Mouse (Mus musculus) urinary bladder, adult 18-20 months (tissue): ENCODE data around the gene Cdh4.

Source experiments
- DNase-seq, 2 experiments: peaks; one replicate each; pipeline ENCODE4 v3.0.0; 2022; ENCODE audit warnings: low spot score in 2 of 2, mixed read lengths in 2 of 2

The Cdh4 gene

DNA sequence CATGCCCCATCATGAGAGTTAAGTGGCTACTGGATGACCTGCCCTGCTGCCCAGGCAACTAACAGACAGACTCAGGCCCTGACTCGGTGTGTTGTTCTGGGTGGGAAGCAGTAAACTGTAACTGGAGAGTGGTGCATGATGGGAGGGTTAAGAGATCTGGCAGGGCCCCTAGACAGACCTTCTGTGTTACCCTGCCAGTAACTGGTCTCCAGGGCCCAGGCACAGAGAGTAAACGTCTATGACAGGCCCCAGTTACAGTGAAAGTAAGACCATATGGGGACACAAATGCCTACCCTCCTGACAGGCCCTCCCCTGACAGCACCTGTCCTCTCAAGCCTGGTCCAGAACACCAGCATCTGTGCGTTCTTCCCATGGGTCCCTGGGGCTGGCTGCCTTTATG is 420.4 kb downstream of the Cdh4 start:
- DNase-seq, result no peak

GRCm38 (mm10) chr2:179863266-179863665 is 421.0 kb downstream of the Cdh4 start:
- no peak for DNase-seq

DNA sequence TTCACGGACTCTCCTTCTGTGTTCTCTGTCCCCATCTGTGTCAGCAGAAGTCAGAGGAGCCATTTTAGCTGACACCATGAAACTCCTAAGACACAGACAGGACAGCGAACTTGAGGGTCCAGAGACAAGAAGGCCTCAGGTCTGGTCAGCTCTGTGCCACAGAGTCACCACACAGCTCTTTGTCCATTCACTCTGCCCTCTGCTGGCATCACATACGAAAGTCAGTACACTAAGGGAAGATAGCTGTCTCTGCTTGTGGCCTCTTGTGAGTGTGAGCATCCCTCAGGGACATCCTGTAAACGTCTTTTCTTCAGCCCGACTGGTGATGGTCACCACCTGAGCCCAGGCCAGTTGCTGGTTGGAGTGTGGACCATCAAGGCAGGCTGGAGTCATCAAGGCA is 422.9 kb downstream of the Cdh4 start:
- DNase-seq, result no peak

DNA sequence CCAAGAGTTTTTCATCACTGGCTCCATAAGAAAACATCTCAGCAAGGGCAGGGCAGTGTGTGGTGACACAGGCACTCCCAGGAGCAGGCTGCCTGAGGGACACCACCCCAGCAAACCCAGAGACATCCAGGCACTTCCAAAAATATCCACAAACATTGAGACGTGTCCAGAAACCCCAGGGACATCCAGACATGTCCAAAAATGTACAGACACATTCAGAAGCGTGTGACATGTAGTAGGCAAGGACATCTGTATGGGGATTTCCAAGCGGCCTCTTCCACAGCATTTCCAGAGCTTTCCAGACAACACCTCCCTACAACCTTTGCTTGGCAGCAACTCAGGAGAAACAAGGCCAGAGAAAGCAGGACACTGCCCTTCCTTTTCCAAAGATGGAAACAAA is 425.4 kb downstream of the Cdh4 start:
- no peak for DNase-seq

DNA sequence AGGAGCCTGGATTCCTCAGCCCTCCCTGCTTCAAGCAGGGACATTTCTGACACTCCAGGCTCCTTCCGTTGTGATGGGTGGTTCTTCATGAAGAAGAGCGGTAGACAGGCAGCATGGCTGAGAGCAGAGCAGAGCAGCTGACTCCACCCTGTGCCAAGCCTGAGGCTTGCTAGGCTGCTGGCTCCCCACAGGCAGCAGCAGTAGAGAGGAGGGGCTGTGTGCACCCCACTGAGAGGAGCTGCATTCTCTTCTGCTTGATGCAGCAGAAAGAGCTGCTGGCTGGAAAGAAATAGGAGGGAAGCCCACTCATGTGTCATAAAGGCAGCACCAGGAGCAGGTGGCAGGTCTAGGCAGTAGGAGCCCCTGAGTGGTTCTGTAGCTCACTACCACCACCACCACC is 427.6 kb downstream of the Cdh4 start:
- no peak for DNase-seq

- no peak for DNase-seq
Observed at GRCm38 (mm10) chr2:179872724-179873123, 430.5 kb downstream of the Cdh4 start.

- DNase-seq, result peak; percentile 24 to 26
Observed at GRCm38 (mm10) chr2:179873315-179873714, 431.1 kb downstream of the Cdh4 start.

DNA sequence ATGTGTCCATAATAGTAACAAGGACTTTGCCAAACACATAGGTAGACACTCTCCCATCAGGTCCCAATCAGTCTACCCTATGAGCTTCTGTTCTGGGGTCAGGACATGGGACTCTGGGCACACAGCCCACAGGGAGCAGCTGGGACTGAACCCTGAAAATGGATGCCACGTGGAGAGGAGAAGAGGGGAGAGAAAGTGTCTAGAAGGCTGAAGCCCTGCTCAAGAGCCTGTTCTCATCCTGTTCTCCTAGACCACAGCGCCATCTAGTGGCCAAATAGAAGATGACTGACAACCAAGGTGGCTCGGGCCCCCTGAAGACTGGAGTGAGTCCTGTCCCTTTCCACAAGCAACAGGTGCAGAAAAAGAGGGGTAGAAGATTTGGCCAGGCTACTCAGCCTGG is 432.9 kb downstream of the Cdh4 start:
- peak; percentile 32 to 40 for DNase-seq

DNA sequence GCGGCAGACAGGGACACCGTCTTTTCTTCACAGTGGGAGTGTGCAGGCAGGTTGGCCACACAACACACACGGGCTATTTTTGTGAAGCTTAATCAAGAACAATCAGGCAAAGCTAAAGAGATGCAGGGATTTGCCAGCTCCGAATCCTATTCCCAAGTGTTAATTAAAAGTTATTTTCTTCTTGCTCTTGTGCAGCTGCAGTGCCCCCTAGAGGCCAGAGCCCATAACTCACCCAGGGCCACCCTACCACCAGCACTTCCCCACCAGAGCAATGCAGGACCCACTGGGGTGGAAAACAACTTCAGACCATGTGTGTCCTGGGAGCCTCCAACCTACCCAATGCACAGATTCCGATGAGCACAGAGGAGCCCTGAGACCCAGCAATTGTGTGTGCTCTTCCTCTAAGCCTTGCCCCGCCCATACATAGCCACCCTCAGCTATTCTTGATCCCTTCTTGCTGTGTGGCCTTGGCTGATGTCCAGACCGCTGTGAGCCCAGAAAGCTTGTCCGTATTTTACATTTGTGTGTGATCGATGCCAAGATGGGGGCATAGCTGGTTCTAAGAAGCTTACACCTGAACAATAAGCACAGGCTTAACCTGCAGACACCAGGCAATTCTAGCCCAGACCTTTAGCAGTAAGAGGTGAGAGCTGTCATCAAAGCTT is 435.5 kb downstream of the Cdh4 start:
- DNase-seq, result no peak

DNA sequence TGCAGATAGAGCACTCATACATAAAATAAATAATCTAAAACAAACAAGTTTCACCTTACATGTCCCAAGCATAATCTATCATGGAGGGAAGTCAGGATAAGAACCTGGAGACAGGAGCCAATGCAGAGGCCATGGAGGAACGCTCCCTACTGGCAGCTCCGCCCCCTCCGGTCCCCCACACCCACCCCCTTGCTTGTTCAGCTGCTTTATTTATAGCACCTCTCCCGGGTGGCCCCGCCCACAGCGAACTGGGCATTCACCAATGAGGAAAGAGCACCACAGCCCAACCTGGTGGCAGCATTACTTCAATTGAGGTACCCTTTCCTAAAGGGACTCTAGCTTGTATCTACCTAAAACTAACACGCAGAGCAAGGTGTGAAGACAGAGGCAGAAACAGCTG is 442.3 kb downstream of the Cdh4 start:
- no peak for DNase-seq

- DNase-seq, result no peak
Observed at GRCm38 (mm10) chr2:179891048-179891447, 448.8 kb downstream of the Cdh4 start.

DNA sequence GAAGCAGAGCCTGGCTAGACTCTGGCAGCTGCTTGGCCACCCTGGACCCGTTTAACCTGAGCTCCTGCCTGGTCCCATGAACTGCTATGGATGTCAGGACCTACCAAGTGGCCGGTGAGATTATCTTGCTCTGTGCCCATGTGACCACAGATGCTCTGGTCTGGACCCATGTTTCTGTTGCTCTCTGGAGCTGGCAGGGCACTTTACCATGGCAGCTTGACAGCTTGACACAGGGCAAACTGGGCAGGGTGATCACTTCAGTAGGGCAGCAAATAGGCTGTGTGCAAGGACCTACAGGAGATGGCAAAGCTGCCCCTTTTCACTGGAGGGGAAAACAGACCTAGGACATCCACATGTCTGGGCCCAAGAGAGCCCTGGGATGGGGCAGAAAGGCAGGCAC is 454.7 kb downstream of the Cdh4 start:
- no peak for DNase-seq

DNA sequence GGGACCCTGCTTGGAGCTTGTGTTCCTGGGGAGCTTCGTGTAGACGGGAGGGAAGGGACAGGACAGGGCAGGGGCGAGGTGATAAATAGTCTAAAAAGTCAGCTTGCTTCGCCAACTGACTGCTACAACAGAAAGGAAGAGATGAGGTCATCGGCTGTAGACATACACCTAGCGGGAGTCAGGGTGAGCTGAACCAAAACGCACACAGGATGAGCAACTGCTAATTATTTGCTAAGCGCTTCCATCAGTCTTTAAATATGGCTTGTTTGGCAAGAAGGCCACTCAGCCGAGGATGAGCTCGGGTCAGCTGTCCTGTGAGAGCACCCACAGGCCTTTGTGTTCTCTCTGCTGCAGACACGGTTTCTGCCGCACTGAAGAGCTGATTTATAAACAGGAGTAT is 470.7 kb downstream of the Cdh4 start:
- no peak for DNase-seq

DNA sequence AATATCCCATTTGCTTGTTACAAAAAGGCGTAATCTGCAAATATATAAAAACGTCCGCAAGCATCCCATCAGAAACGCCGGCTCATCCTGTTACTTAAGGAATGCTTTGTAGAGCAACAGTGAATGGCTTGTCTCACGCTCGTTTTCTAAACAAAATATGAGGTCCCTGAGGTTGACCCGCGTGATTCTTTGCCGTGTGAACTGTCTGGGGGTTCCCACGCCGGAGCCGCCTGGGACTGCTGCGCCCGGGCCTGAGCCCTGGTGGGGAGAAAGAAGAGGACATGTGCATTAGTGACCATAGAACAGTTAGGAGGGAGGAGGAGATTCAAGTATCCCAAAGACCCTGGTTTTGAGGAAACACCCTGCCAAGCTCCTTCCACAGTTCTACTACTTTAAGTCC is 471.1 kb downstream of the Cdh4 start:
- DNase-seq, result no peak

GRCm38 (mm10) chr2:179914246-179914645 is 472.0 kb downstream of the Cdh4 start:
- no peak for DNase-seq

- peak; percentile 55 to 66 for DNase-seq
Observed at GRCm38 (mm10) chr2:179916877-179917673, 474.8 kb downstream of the Cdh4 start.

DNA sequence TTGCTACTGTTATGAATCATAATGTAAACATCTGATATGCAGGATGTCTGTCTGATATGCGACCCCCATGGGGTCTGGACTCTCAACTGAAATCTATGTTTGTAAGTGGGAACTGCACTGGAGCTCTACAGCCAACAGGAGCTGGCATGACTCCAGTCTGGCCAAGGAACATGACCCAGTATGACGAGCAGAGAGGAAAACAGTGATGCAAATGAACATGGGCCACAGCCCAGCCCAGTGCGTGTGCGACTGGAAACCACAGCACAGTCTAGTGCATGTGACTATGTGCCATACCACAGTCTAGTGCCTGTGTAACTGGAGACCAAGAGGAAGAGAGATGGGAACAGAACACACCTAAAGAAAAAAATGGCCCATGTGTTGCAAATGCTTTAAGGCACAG is 477.8 kb downstream of the Cdh4 start:
- DNase-seq, result peak; percentile 22 to 29

DNA sequence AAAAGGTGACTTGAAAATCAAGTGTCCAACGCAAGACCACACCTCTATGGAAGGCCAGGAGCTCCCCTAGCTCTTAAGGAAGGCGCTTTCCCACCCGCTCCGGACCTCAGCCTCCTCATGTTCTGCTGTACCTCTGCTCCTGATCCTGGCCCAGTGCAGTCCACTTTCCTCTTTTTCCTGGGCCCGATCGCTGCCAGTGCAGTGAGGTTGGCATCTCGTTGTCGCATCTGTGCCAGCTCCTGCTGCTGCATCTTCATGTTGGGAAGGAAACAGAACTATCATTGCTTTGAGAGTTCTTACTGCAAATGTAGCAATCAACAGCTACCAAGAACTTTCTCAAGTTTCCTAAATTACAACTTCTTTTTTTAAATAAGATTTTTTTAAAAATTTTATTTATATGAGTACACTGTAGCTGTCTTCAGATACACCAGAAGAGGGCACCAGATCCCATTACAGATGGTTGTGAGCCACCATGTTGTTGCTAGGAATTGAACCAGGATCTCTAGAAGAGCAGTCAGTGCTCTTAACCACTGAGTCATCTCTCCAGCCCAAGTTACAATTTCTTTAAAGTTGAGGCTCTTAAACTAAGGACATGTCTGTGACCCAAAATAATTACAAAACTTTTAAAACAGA is 478.9 kb downstream of the Cdh4 start:
- DNase-seq, result no peak

DNA sequence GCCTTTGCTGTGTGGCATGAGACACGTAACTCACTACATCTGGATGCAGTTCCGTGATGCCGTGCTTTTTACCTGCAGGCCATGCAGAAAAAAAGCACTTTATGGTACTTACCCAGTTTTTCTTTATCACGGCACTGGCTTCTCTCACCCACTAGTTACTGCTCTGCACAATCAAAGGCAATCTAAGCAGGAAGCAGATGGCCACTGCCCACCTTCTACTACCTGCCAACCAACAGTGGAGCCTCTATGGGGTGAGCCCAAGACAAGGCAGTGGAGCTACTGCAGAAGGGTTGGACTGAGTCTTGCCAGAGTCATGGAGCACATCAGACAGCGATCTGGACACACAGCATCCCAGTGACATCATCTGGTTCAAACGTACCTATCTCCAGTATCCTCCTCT is 481.8 kb downstream of the Cdh4 start:
- no peak for DNase-seq

DNA sequence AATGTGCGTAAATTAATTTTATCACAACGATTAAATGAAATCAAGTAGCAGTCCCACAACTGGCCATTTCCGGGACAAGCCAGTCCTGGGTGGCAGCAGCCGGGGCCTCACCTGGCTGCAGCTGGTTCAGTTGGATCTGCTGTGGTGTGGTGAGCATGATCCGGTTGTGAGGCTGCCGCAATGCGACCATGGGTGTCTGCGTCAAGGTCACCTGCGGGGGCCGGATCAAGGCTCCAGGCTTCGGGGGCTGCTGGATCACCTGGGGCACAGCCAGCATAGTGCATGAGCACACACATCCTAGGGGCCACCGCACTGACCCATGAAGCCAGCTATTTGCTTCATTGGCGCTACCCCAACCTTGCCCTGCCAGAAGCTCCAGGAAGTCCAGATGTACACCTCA is 486.9 kb downstream of the Cdh4 start:
- no peak for DNase-seq

DNA sequence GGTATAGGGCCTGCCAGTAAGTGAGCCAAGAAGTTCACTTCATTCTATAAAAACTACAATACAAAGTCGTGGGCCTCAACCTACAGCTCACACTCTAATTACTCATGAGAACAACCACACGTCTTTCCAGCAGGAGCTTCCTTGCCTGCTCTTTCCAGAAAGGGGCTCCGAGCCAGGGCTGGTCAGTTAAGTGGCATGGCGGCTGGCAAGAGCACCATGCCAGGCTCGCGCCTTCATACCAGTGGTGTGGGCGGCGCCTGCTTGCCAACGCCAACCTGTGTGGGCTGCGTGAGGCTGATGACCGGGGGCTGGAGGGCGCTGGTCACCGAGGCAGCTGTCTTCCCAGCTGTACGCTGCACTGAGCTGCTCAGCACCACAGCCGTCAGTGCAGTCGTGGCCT is 489.5 kb downstream of the Cdh4 start:
- no peak for DNase-seq

DNA sequence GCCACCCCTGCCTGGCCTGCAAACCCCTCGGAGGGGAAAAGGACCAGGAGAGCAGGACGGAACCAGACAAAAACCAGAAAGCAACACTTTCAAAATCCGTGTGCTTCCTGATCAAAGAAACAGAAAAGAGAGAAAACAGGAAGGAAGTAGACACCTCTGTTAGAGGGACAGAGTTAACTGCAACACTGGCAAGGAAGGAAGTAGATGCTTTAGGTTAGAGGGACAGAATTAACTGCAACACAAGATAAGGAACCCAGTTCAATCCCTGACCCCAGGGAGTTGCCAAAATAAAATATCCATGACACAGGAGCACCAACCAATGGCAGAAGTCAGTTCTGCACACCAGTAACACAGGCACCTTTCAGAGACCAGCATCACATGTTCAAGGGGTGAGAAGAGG is 491.9 kb downstream of the Cdh4 start:
- DNase-seq, result no peak

- DNase-seq, result no peak
Observed at GRCm38 (mm10) chr2:179937091-179937490, 494.9 kb downstream of the Cdh4 start.
